Mouse (Mus musculus): ENCODE measurements around the gene Otop1.

Otop1 gene

DNA sequence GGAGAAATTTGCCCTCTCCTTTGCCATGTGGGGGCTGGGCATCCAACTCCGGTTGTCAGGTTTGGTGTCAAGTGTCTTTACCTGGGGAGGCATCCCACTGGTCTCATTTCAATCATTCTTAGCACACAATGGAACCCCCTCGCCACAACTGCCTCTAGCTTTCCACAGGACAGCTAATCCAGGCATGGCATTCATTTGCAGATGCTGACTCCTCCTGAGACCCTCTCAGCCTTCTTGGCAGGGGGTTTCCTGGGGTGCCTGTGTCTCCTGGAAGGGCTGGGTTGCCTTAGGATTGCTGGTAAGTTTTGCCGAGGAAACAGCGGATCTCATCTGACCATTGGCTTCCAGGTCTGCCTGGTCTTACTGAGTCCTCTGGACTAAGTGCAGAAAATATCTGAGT is at the start of gene Otop1:
Gene Otop1, plus strand, starts transcription at position 202 of the 400 bp plus-strand sequence.
- DNase-seq (ENCODE audit: low read depth in 1 of 2, low spot score in 2 of 2), result no peak

DNA sequence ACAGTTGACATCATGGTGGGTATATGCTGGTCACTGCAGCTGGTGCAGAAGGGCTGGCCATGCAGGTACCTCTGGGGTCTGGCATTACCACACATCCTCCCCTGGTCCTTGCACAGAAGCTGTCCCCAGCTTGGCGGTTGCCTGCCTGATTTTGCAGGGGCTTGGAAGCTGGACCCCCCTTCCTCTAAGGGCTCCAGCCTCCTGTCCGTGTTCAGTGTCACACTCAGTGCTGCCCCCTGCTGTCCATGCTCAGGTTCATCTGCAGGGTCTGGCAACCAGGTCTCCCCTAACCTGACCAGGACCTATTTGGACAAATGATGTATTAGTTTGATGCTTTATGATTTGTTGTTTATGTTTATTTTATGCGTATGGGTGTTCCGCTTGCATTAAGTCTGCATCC is 40.4 kb upstream of the Otop1 start:
- DNase-seq (ENCODE audit: low read depth in 1 of 2, low spot score in 2 of 2), result no peak

DNA sequence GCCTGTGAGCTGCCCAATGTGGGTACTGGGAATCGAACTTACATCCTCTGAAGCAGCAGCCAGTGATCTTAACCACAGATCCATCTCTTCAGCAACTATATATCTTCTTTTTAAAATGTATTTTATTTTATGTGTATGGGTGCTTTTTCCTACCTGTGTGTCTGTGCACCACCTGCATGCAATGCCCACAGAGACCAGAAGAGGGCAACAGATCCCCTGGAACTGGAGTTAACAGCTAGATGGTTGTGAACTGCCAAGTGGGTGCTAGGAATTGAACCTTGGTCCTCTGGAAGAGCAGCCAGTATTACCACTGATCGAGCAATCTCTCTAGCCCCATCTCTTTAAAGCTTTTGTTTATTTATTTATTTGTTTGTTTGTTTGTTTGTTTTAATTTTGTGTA is 39.1 kb upstream of the Otop1 start:
- no peak for DNase-seq (ENCODE audit: low read depth in 1 of 2, low spot score in 2 of 2)

DNA sequence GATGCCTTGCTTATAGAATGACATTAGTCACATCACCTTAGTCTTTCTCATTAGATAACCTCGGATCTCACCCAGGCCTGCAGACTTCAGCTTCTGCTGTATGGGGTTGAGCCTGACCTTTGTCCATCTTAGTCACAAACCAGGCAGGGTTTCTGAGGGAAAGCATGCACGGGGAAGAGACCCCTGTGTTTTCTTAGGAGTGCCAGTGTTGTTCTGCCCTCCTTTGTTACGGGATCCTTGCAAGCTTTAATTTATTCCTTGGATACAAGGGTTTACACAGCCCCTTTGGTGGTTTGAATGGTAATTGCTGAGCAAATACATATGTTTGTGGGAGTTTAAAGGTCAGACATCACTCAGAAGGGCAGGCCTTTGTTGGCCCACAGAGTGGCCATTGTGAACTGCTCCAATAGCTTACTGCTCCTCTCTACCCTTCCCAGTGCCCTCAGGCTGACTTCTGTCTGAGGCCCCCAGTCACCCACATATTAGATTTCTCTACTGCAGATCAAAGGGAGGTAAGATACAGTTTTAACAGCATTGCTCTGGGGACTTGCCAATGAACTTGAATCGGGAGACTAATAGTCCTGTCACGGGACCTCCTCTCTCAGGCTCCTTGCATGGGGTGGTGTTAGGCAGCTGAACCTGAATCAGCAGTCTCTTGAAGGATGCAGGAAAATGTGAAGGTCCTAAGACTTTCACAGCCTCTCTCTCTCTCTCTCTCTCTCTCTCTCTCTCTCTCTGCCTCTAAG is 34.9 kb upstream of the Otop1 start:
- DNase-seq (ENCODE audit: low read depth in 1 of 2, low spot score in 2 of 2), result no peak

DNA sequence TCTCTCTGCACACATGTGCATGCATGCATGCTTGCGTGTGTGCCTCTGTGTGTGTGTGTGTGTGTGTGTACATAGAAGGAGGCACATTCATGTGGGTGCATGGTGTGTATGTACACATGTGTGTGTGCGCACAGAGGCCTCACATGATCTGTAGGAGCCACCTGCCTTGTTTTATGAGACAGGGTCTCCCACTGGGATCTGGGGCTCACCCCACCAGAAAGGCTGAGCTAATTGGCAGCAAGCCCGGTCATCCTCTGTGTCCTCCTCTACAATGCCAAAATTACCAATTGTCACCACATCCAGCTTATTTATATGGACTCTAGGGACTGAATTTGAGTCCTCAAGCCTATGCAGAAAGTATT is 34.3 kb upstream of the Otop1 start:
- no peak for DNase-seq (ENCODE audit: low read depth in 1 of 2, low spot score in 2 of 2)

DNA sequence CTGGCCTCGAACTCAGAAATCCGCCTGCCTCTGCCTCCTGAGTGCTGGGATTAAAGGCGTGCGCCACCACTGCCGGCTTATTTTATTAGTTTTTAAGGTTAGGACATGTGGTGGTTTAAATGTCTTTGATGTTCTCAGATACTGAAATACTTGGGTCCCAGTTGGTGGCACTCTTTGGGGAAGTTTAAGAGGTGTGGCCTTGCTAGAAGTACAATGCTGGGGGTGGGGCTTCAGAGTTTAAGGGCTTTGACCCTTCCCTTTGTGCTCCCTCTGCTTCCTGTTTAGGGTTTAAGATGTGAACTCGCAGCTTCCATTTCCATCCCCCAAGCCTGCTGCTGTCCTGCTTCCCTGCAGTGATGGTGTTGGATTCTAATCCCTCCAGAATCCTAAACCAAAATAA is 33.8 kb upstream of the Otop1 start:
- no peak for DNase-seq (ENCODE audit: low read depth in 1 of 2, low spot score in 2 of 2)

DNA sequence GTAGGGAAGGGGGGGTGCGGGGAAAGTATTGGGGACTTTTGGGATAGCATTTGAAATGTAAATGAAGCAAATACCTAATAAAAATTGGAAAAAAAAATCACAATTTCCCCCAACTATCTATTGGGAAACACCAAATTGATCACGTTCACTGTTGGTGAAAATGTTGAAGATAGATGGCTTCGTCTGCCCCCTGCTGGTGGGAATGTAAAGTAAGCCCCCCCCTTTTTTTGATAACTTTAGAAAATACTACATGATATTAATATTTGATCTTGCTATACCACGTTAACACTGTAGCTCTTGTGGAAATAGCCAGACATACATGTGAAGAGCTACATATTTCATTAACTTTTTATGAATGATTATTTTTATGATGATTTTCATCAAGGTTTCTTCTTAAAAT is 20.6 kb upstream of the Otop1 start:
- DNase-seq (ENCODE audit: low read depth in 1 of 2, low spot score in 2 of 2), result no peak

DNA sequence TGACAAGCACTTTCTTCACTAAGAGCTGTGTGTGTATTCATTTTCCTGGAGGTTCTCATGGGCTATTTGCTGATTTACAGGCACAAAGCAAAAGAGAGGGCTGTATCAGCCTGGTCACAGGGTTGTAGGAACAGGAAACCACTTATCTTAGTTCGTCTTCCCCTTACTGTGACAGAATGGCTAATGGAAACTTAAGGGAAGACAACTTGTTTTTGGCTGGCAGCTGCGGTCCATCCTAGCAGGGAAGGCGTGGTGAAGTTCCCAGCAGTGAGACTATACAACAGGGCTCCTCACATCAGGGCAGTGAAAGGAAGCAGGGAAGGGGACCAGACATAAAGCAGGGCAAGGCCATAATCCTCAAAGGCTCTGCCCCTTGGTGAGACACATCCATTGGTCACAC is 20.1 kb upstream of the Otop1 start:
- no peak for DNase-seq (ENCODE audit: low read depth in 1 of 2, low spot score in 2 of 2)

DNA sequence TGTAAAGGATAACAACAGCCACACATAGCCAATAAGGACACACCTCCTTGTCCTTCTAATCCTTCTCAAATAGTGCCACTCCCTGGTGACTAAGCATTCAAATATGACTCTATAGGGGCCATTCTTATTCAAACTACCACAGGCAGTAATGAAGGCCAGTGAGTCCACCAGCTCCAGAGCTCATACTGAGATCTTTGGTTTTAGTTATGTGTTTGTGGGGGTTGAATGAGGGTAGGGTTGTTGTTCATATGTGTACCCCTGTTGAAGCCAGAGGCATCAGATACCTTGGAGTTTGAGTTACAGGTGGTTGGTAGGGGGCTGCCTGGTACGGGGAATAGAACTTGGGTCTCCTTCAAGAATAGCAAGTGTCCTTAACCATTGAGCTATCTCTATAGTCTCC is 19.2 kb upstream of the Otop1 start:
- no peak for DNase-seq (ENCODE audit: low read depth in 1 of 2, low spot score in 2 of 2)

DNA sequence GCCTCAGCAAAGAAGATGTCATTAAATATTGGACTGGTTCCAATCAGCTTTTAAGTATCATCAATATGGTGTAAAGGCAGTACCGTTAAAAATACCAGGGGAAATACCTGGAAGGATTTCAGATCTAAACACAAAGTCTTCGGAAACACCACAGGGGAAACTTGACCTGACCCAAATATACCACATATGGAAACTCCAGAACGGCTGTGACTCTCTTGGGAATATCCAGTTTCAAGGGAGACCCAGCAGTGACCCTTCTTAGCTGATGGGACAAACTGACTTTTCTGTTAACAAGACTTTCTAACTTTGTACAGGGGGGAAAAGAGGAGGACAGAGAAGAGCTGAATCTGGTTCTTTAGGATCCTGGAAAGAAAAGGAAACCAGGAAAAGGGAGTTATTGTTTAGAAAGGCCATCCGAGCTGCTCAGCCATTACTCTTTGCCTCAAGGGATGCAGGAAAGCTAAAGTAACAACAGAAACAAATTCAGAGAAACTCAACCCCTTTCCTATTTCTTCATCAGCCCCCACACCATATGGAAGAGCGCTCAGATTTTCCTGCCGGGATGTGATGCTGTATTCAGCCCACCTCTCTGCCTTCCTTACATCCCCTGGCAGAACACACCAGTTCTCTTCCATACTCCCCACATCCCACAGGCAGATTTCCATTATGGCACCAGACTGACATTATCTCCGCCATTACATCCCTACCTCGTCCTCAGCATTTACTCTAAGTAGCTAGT is 17.6 kb upstream of the Otop1 start:
- DNase-seq (ENCODE audit: low read depth in 1 of 2, low spot score in 2 of 2), result no peak

DNA sequence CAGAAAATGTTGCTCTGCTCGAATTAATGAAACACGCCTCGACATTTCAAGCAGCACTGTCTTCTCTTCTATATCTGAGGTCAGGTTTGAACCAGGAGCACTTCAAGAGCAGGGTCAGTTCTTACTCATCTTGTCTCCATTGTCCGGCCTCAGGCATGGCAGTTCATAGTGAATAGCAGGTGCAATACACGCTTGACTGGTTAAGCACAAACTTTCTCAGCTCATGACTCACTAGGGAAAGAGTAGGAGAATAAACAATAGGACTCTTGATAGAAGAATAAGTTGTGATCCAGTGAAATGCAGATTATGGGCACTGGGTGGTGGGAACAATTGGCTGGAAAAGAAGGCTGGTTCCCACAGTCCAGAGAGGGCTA is 17.0 kb upstream of the Otop1 start:
- DNase-seq (ENCODE audit: low read depth in 1 of 2, low spot score in 2 of 2), result no peak

DNA sequence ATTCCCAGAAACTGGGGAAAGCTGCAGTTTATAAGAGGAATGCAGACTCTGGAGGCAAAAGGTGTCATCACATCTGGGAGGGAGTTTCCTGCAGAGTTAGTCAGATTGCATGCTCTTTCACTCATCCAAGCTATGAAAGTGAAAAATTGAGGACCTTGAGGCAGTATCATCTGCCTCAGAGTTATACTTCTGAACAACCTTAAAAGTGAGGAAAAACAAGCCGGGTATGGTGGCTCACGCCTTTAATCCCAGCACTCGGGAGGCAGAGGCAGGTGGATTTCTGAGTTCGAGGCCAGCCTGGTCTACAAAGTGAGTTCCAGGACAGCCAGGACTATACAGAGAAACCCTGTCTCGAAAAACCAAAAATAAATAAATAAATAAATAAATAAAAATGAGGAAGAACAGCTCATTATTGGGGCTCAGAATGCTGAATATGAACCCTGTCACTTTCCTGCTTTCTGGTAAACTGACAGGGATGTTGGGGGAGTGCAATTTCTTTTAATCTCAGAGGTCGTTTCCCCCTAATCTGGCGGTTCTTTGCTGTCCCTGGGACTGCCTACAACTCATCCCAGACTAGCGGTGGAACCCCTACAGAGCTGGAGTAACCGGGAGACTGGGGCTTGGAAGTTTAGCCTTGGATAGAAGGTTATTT is 16.2 kb upstream of the Otop1 start:
- no peak for DNase-seq (ENCODE audit: low read depth in 1 of 2, low spot score in 2 of 2)

DNA sequence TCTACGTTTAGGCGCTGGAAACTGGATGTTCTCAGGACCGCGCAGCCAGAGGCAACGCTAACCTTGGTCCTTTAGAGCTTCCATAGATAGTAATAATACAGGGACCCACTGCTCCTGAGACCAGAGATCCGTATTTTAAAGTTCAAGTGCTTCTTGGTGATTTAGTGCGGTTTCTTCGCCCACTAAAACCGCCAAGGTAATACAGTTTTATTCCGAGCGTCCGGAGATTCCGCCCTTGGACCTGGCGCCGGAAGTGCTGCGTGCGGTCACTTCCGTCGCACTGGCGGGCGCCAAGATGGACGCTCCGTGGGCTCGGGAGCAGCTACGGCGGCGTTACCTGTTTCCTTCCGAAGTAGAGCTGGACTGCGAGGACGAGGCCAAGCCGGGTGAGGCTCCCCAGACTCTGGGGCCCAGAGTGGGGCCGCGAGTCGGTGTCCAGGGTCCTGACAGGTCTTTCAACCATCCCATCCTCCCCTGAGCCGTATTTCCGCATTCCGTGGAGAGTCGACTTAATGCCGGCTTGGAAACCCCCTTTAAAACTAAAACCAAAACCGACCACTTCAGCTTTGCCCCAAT is 15.6 kb upstream of the Otop1 start, which contains the start of gene Tmem128:
Gene Tmem128, plus strand, starts transcription at position 79 of the 576 bp plus-strand sequence.
- peak; percentile 7 to 67 for DNase-seq (ENCODE audit: low read depth in 1 of 2, low spot score in 2 of 2)

DNA sequence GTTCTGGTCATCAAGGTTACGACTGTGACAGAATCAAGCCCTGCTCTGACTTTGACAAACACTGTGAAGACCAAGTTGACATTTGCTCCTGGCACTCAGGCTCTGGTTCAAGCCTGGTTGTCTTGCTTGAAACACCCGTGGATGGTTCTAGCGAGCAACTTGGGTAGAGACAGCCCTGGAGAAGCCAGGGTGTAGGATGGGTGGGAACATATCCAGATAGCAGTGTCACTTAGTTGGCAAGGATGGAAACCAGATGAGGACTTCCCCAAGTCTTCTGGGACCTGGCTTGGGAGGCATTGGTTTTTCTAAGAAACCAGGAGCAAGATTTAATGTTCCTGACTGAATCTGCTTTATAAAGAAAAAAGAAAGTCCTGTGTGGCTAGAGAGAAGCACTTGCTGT is 4.8 kb upstream of the Otop1 start:
- no peak for DNase-seq (ENCODE audit: low read depth in 1 of 2, low spot score in 2 of 2)

DNA sequence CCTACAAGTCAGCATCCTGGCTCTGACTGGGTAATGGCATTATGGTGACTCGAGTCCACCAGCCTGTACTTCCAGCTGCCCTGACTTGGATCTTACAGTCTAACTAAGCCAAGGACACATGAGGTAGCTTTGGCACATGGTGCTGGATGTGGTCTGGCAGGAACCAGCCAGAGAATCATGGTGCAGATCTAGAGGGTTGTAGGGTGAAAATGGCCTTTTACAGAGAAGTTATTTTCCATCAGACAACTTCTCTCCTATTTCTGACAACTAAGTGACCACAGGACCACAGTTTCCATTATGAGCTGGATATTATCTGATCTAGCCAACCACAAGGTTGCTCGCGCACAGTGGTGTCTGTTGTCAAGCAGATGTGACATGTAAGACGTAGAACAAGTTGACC is 1.9 kb upstream of the Otop1 start:
- DNase-seq (ENCODE audit: low read depth in 1 of 2, low spot score in 2 of 2), result no peak

DNA sequence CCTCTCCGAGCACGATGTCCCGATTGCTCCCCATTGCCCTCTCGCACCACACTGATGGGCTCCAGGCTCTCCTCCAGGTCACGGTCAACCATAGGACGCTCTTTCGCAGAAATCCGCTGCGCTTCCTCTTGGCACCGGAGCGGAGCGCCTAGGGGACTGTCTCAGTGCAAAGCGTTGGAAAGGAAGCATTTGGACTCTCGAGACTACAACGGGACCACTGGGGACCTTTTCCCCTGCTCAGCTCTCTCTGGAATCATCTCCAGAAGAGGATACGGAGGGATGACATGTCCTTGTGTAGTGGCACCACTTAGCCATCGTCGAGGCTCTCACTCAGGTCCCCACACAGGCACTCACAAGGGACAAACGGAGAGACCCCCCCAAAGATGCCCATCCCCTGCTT is 679 bp downstream of the Otop1 start:
- no peak for DNase-seq (ENCODE audit: low read depth in 1 of 2, low spot score in 2 of 2)

DNA sequence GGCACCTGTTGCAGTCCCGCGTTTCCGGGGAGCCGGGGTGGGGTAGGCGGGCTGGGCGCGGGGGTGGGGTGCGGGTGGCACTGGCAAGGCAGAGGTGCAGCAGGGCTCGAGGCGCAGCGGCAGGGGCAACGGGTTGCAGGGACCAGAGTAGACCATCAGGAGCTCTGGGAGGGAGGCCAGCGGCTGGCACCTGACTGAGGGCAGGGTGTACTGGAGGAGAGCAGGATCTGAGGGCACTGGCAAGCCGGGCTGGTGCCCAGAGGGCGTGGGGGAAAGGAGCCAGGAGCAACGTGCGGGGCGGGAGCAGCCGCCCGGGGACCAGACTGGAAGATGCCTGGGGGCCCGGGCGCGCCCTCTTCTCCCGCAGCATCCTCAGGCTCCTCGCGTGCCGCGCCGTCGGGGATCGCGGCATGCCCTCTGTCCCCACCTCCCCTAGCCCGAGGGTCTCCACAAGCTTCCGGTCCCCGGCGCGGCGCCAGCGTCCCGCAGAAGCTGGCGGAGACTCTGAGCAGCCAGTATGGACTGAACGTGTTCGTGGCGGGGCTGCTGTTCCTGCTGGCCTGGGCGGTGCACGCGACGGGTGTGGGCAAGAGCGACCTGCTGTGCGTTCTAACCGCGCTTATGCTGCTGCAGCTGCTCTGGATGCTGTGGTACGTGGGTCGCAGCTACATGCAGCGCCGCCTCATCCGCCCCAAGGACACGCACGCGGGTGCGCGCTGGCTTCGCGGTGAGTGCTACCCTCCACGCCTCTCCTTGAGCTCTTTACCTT is 1.5 kb downstream of the Otop1 start:
- no peak for DNase-seq (ENCODE audit: low read depth in 1 of 2, low spot score in 2 of 2)

DNA sequence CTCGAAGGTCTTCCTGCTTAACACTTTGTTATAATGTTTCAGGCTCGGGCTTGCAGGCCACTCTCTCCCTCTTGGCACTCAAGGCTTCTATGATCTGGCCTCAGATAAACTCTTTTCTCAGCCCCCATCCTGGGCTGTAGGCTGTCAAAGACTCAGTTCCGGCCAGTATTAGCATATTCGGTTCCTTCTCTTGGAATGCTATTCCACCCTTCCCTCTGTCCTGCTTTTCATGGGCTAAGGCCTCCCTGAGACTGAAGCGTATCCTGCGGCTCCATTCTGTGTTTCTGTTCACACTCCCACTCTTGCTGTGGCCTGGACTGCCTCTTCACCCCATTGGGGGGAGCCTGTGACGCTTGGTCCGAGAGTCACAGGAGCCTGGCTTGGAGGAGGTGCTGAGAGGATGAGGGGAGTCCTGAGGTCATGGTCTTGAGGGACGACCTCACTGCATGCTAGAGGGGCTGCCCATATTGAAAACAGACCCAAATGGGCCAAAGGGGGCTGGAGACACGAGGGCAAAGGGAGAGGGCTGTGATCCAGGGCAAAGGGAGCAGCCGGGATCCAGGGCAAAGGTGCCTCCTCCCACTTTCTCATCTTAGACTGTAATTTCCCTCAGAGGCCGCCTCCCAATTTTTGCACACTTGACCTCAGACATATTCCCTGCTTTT is 2.3 kb downstream of the Otop1 start:
- DNase-seq (ENCODE audit: low read depth in 1 of 2, low spot score in 2 of 2), result no peak

DNA sequence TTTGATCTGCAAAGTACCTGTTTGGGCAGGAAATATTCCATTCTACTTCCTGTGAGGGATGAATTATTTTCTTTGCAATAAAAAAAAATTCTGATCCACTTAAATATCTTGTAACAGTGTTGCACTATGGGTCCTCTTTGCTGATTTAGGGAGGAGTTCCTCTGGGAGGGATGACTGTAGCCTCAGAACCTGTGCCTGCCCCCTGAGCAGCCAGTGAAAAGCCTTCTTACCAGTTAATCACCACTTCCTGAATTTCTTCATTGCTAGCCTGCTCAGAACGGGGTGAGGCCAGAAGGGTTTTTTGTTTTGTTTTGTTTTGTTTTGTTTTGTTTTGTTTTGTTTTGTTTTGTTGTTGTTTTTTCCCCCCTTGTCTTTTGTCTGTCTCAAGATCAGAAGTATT is 4.3 kb downstream of the Otop1 start:
- DNase-seq (ENCODE audit: low read depth in 1 of 2, low spot score in 2 of 2), result no peak

DNA sequence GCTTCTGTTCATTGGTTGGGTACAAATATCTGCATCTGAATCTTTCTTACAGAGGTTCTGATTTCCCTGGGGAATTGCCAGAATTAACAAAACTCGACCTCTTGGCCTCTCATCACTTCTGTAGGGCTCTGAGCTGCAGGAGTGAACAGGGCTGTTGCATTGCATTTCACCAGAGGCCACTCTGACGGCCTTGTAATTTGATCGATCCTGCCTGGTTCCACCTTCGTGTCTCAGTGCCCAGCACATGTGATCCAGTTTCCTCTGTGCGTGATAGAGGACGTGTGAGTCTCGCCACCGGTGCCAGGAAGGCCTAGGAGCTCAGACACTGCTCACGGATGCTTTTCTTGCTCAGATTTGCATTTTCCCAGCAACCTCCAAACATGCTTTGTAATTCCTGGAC is 10.0 kb downstream of the Otop1 start:
- DNase-seq (ENCODE audit: low read depth in 1 of 2, low spot score in 2 of 2), result no peak

DNA sequence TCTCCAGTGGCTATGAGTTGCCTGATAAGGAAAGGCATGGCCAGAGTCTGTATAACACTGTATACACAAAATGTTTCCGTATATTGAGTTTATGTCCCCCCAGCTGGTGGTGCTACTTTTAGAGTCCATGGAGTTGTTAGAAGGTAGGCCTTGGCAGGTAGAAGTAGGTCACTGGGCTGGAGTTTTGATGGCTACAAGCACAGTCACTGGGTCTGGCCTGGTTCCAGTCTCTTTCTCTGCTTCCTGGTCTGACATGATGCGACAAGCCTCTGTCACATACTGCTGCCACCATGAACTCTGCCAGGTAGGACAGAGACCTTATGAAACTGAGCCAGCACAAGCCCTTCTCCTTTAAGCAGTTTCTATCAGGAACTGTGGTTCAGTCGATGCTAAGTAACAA is 12.7 kb downstream of the Otop1 start:
- no peak for DNase-seq (ENCODE audit: low read depth in 1 of 2, low spot score in 2 of 2)

All from monocyte, adult 2 months (primary cell).